15 mouse cellular contexts compared by ENCODE assay signal in genomic region chr11:118324541-118324940, GRCm38 (mm10). TPM values are rescaled to one million over a fixed set of nuclear protein-coding genes. Genes with fewer than 3 reads are reported as not detected.
A peak's percentile ranks its signal among the peaks of the same experiment; 100 is the strongest.
DNase-seq lines count a peak whose midpoint lies in the region; ATAC-seq and TF ChIP-seq lines count a peak whose summit lies in the region.
"Had no signal": no experiment of that assay in that cellular context is flagged by ENCODE, and none has a peak within 500 bp of the region (broad histone marks: within the 10 kb centered on the region; RNA-seq: fewer than 3 reads in every experiment).

No protein-coding gene starts in this region.

- peaks cover 13% of the 10 kb centered on the region; the same call in 1 of the 2 replicates for H3K36me3 ChIP-seq in lung, embryonic 14.5 days (ENCODE audit: insufficient read depth)
- peaks cover 9% of the 10 kb centered on the region for H3K36me3 ChIP-seq in heart, embryonic 12.5 days
- H3K36me3 ChIP-seq in limb, embryonic 14.5 days (ENCODE audit: control insufficient read depth, insufficient read depth, low read length) = peaks cover 13% of the 10 kb centered on the region
- no peaks in the 10 kb centered on the region for H3K36me3 ChIP-seq in midbrain, embryonic 11.5 days (ENCODE audit: control insufficient read depth, insufficient read depth, low read length)
- H3K36me3 ChIP-seq: liver, embryonic 13.5 days had no signal

- H3K27me3 ChIP-seq in lung, embryonic 14.5 days (ENCODE audit: insufficient read depth, low read length) = no peaks in the 10 kb centered on the region
- no peaks in the 10 kb centered on the region for H3K27me3 ChIP-seq in heart, embryonic 12.5 days (replicated peaks)
- no peaks in the 10 kb centered on the region for H3K27me3 ChIP-seq in limb, embryonic 14.5 days (ENCODE audit: control insufficient read depth, insufficient read depth, low read length)
- no peaks in the 10 kb centered on the region for H3K27me3 ChIP-seq in midbrain, embryonic 11.5 days (ENCODE audit: control insufficient read depth, insufficient read depth, low read length)
- H3K27me3 ChIP-seq: hindbrain, embryonic 15.5 days; liver, embryonic 13.5 days had no signal

- no peak for ATAC-seq in lung, embryonic 14.5 days (ENCODE audit: insufficient read depth)
- peak; percentile 10; the same call in 1 of the 2 replicates for ATAC-seq in heart, embryonic 12.5 days (ENCODE audit: insufficient number of reproducible peaks, low FRiP score)
- peak; percentile 66 for ATAC-seq in limb, embryonic 14.5 days (ENCODE audit: low FRiP score, low read depth)
- no peak for ATAC-seq in midbrain, embryonic 11.5 days (ENCODE audit: low FRiP score)
- ATAC-seq: forebrain, embryonic 14.5 days had no signal

- H3K27ac ChIP-seq in lung, embryonic 14.5 days (ENCODE audit: low read depth) = no peak overlapping the region
- H3K27ac ChIP-seq in heart, embryonic 12.5 days (ENCODE audit: poor library complexity, severe bottlenecking) = peak overlapping the region; percentile 52
- H3K27ac ChIP-seq in limb, embryonic 14.5 days (replicated peaks; ENCODE audit: low read depth, low read length) = peak overlapping the region; percentile 83
- no peak overlapping the region for H3K27ac ChIP-seq in midbrain, embryonic 11.5 days (ENCODE audit: low read depth, low read length)
- H3K27ac ChIP-seq: hindbrain, embryonic 15.5 days; liver, embryonic 13.5 days had no signal

- H3K9ac ChIP-seq in lung, embryonic 14.5 days = no peak overlapping the region
- no peak overlapping the region for H3K9ac ChIP-seq in heart, embryonic 12.5 days
- H3K9ac ChIP-seq in limb, embryonic 14.5 days (ENCODE audit: low read depth, low read length, severe bottlenecking) = no peak overlapping the region
- H3K9ac ChIP-seq in midbrain, embryonic 11.5 days (ENCODE audit: low read length) = no peak overlapping the region
- H3K9ac ChIP-seq: hindbrain, embryonic 15.5 days; liver, embryonic 13.5 days had no signal

- WGBS in lung, embryonic 14.5 days = 53% methylated on average over 5 of the region's 5 CpGs
- WGBS in lung, adult 2 months = 48% methylated on average over 5 of the region's 5 CpGs
- WGBS in heart, embryonic 12.5 days = 52% methylated on average over 5 of the region's 5 CpGs
- 12% methylated on average over 5 of the region's 5 CpGs for WGBS in limb, embryonic 14.5 days
- WGBS in midbrain, embryonic 11.5 days = 81% methylated on average over 5 of the region's 5 CpGs

- no peaks in the 10 kb centered on the region for H3K9me3 ChIP-seq in lung, embryonic 14.5 days (ENCODE audit: low read depth, low read length)
- H3K9me3 ChIP-seq in heart, embryonic 12.5 days (replicated peaks) = no peaks in the 10 kb centered on the region
- no peaks in the 10 kb centered on the region for H3K9me3 ChIP-seq in limb, embryonic 14.5 days (ENCODE audit: control insufficient read depth, low read length)
- H3K9me3 ChIP-seq in midbrain, embryonic 11.5 days (ENCODE audit: control insufficient read depth, low read length) = no peaks in the 10 kb centered on the region
- H3K9me3 ChIP-seq: hindbrain, embryonic 15.5 days; liver, embryonic 13.5 days had no signal

- H3K4me1 ChIP-seq in lung, embryonic 14.5 days (ENCODE audit: insufficient read depth) = 0 out of 2 replicates have a peak, but pooled peaks cover 2% of the 10 kb centered on the region
- H3K4me1 ChIP-seq in lung, adult 2 months (ENCODE audit: control insufficient read depth, insufficient read depth, low read length) = peaks cover 14% of the 10 kb centered on the region
- peaks cover 32% of the 10 kb centered on the region for H3K4me1 ChIP-seq in heart, embryonic 12.5 days (replicated peaks)
- H3K4me1 ChIP-seq in limb, embryonic 14.5 days (ENCODE audit: control insufficient read depth, insufficient read depth, low read length) = peaks cover 65% of the 10 kb centered on the region
- no peaks in the 10 kb centered on the region; the same call in 1 of the 2 replicates for H3K4me1 ChIP-seq in midbrain, embryonic 11.5 days (ENCODE audit: control insufficient read depth, insufficient read depth, low read length)

- intact Hi-C loops in left cerebral cortex, postnatal 36 days (cut with DNase I) = no loop called here

- H3K4me3 ChIP-seq in lung, embryonic 14.5 days (ENCODE audit: low read depth, low read length) = no peak overlapping the region
- H3K4me3 ChIP-seq in lung, adult 2 months (replicated peaks; ENCODE audit: extremely low read depth, low read depth, low read length) = no peak overlapping the region
- no peak overlapping the region for H3K4me3 ChIP-seq in heart, embryonic 12.5 days
- H3K4me3 ChIP-seq in limb, embryonic 14.5 days (replicated peaks; ENCODE audit: low read length) = no peak overlapping the region
- H3K4me3 ChIP-seq in midbrain, embryonic 11.5 days (ENCODE audit: low read depth, low read length) = no peak overlapping the region
- H3K4me3 ChIP-seq: hindbrain, embryonic 15.5 days; liver, embryonic 13.5 days had no signal

- TF ChIP-seq CTCF in lung, embryonic 14.5 days (IDR thresholded peaks at IDR 0.05; ENCODE audit: low read depth) = no peak
- no peak for TF ChIP-seq CTCF in lung, adult 2 months (IDR thresholded peaks at IDR 0.05; ENCODE audit: insufficient read depth, low read length)

- TF ChIP-seq POLR2A in lung, adult 2 months (IDR thresholded peaks at IDR 0.05; ENCODE audit: borderline replicate concordance, extremely low read depth, low read depth, low read length) = no peak
- TF ChIP-seq POLR2A in limb, embryonic 14.5 days (IDR thresholded peaks at IDR 0.05; ENCODE audit: borderline replicate concordance, extremely low read depth, insufficient read depth, insufficient read length) = no peak

- DNase-seq in lung, embryonic 14.5 days = peak; percentile 42
- DNase-seq in lung, adult 2 months = no peak
- DNase-seq in embryo, embryonic 11.5 days (ENCODE audit: low read depth, low spot score) = peak; percentile 46
- peak; percentile 86 for DNase-seq in limb, embryonic 14.5 days (ENCODE audit: low spot score)
- DNase-seq in T-cell, adult 2 months (ENCODE audit: low spot score) = no peak
- no peak for DNase-seq in midbrain, embryonic 11.5 days (ENCODE audit: low spot score, missing footprints)
- DNase-seq in left cerebral cortex, postnatal 36 days (ENCODE audit: low spot score in 2 of 2) = no peak
- DNase-seq: cerebellum, adult 8-10 months; liver, embryonic 13.5 days; midbrain, embryonic 14.5 days had no signal

- H3K4me2 ChIP-seq in lung, embryonic 14.5 days = no peak overlapping the region
- H3K4me2 ChIP-seq in heart, embryonic 12.5 days = no peak overlapping the region
- peak overlapping the region; percentile 27 for H3K4me2 ChIP-seq in limb, embryonic 14.5 days (replicated peaks; ENCODE audit: low read depth, low read length, severe bottlenecking)
- no peak overlapping the region for H3K4me2 ChIP-seq in midbrain, embryonic 11.5 days
- H3K4me2 ChIP-seq: hindbrain, embryonic 15.5 days; liver, embryonic 13.5 days had no signal

RNA-seq across cellular contexts. Expression of gene Cep295nl, which starts 17.8 kb away (rescaled TPM):
- 0.57 and 0.62 TPM in 2 replicates for polyA plus RNA-seq in lung, embryonic 14.5 days (2014; fragmentation: Nextera tagmentation; extraction: Ambion mirVana)
- polyA plus RNA-seq in lung, adult 2 months (2012; rRNA removed) = 0.28 and 0.32 TPM in 2 replicates
- polyA plus RNA-seq in heart, embryonic 12.5 days (2016; fragmentation: Nextera tagmentation; extraction: Ambion mirVana) = 0.23 and 0.24 TPM in 2 replicates
- polyA plus RNA-seq in limb, embryonic 14.5 days (2012; rRNA removed) = 0.69 and 0.85 TPM in 2 replicates
- 1.3 and 1.6 TPM in 2 replicates for polyA plus RNA-seq in limb, embryonic 14.5 days (2014; fragmentation: Nextera tagmentation; extraction: Ambion mirVana)
- 0.23 and 0.40 TPM in 2 replicates for polyA plus RNA-seq in midbrain, embryonic 11.5 days (2014; fragmentation: Nextera tagmentation; extraction: Ambion mirVana)
- 1 to 10 TPM; 1.3 to 1.8 TPM for total RNA-seq in left cerebral cortex, postnatal 36 days (2021)
- total RNA-seq: CH12.LX had no signal
- polyA plus RNA-seq: liver, embryonic 13.5 days; small intestine, adult 2 months had no signal

RNA-seq across cellular contexts. Expression of gene Timp2, which starts 31.0 kb away (rescaled TPM):
- polyA plus RNA-seq in lung, embryonic 14.5 days (2014; fragmentation: Nextera tagmentation; extraction: Ambion mirVana) = 87.3 and 90.4 TPM in 2 replicates
- polyA plus RNA-seq in lung, adult 2 months (2012; rRNA removed) = 353 and 397 TPM in 2 replicates
- polyA plus RNA-seq in heart, embryonic 12.5 days (2016; fragmentation: Nextera tagmentation; extraction: Ambion mirVana) = 68.9 and 72.1 TPM in 2 replicates
- 175 and 202 TPM in 2 replicates for polyA plus RNA-seq in limb, embryonic 14.5 days (2012; rRNA removed)
- 202 and 223 TPM in 2 replicates for polyA plus RNA-seq in limb, embryonic 14.5 days (2014; fragmentation: Nextera tagmentation; extraction: Ambion mirVana)
- 40.1 and 42.8 TPM in 2 replicates for polyA plus RNA-seq in midbrain, embryonic 11.5 days (2014; fragmentation: Nextera tagmentation; extraction: Ambion mirVana)
- 100 to 1,000 TPM; 214 to 247 TPM for total RNA-seq in left cerebral cortex, postnatal 36 days (2021)

RNA-seq across cellular contexts. Expression of gene Usp36, which starts 34.5 kb away (rescaled TPM):
- polyA plus RNA-seq in lung, embryonic 14.5 days (2014; fragmentation: Nextera tagmentation; extraction: Ambion mirVana) = 18.7 and 19.9 TPM in 2 replicates
- polyA plus RNA-seq in lung, adult 2 months (2012; rRNA removed) = 18.2 and 19.0 TPM in 2 replicates
- 14.8 and 16.2 TPM in 2 replicates for polyA plus RNA-seq in heart, embryonic 12.5 days (2016; fragmentation: Nextera tagmentation; extraction: Ambion mirVana)
- 24.3 and 29.7 TPM in 2 replicates for polyA plus RNA-seq in limb, embryonic 14.5 days (2012; rRNA removed)
- 17.7 and 19.5 TPM in 2 replicates for polyA plus RNA-seq in limb, embryonic 14.5 days (2014; fragmentation: Nextera tagmentation; extraction: Ambion mirVana)
- polyA plus RNA-seq in midbrain, embryonic 11.5 days (2014; fragmentation: Nextera tagmentation; extraction: Ambion mirVana) = 8.7 and 9.0 TPM in 2 replicates
- 10 to 100 TPM; 26.8 to 32.2 TPM for total RNA-seq in left cerebral cortex, postnatal 36 days (2021)

Comparison
In these comparisons a context has a peak if more than half of its experiments do, and no peak if none do; other contexts are left out.
1. DNase-seq: peak in lung, embryonic 14.5 days (single experiment), embryo, embryonic 11.5 days (single experiment) and limb, embryonic 14.5 days (single experiment); none in lung, adult 2 months (single experiment), T-cell, adult 2 months (single experiment), midbrain, embryonic 11.5 days (single experiment) and left cerebral cortex, postnatal 36 days (0 of 2).
2. ATAC-seq: peak in heart, embryonic 12.5 days (single experiment) and limb, embryonic 14.5 days (single experiment); none in lung, embryonic 14.5 days (single experiment) and midbrain, embryonic 11.5 days (single experiment).
3. H3K27ac ChIP-seq: peak in heart, embryonic 12.5 days (single experiment) and limb, embryonic 14.5 days (single experiment); none in lung, embryonic 14.5 days (single experiment) and midbrain, embryonic 11.5 days (single experiment).